Mouse (Mus musculus) thymus, postnatal 10 days (tissue): ENCODE results near the gene Zbtb43.

ENCODE experiments used
- DNase-seq, 2 experiments: peaks; one replicate each; pipeline ENCODE4 v3.0.0; 2021; ENCODE audit warnings: low spot score in 2 of 2

Gene Zbtb43

GRCm38 (mm10) chr2:33430081-33430770 lies 38.1 kb downstream of the Zbtb43 start:
- no peak for DNase-seq

GRCm38 (mm10) chr2:33429339-33429738 lies 39.0 kb downstream of the Zbtb43 start:
- DNase-seq, result peak; percentile 43 to 47

- DNase-seq, result no peak
Measured at GRCm38 (mm10) chr2:33426640-33427398, 41.5 kb downstream of the Zbtb43 start.

- DNase-seq, result no peak
Measured at GRCm38 (mm10) chr2:33417454-33417853, 50.9 kb downstream of the Zbtb43 start.

- DNase-seq, result no peak
Measured at GRCm38 (mm10) chr2:33414019-33414418, 54.3 kb downstream of the Zbtb43 start.

- no peak for DNase-seq
Measured at GRCm38 (mm10) chr2:33412111-33412510, 56.2 kb downstream of the Zbtb43 start.

- peak; percentile 39 to 41 for DNase-seq
Measured at GRCm38 (mm10) chr2:33403511-33404003, 64.8 kb downstream of the Zbtb43 start.

GRCm38 (mm10) chr2:33402638-33403037 lies 65.7 kb downstream of the Zbtb43 start:
- DNase-seq, result no peak

- DNase-seq, result peak; percentile 40 to 73
Measured at GRCm38 (mm10) chr2:33402236-33402635, 66.1 kb downstream of the Zbtb43 start.

GRCm38 (mm10) chr2:33401217-33401616 lies 67.1 kb downstream of the Zbtb43 start:
- peak in 1 of 2 experiments; percentile 19 for DNase-seq

GRCm38 (mm10) chr2:33400541-33400940 lies 67.8 kb downstream of the Zbtb43 start:
- no peak for DNase-seq
